Mouse (Mus musculus) ES-E14 (cell line): Measurements from ENCODE around the gene Mrtfb.

ENCODE experiments used
- HCFC1 ChIP-seq: IDR thresholded peaks from 2 replicates; pipeline ENCODE4 v1.6.1; 2012; ENCODE audit warnings: low read length, inconsistent platforms, borderline replicate concordance; ENCODE audit not compliant: insufficient read depth
- MAFK ChIP-seq: IDR thresholded peaks from 2 replicates; pipeline ENCODE4 v1.6.1; 2014; ENCODE audit warnings: mild to moderate bottlenecking, low read depth, low read length, inconsistent platforms; ENCODE audit not compliant: insufficient read depth
- ZC3H11A ChIP-seq: IDR thresholded peaks from 2 replicates; pipeline ENCODE4 v1.6.1; 2012; ENCODE audit warnings: low read depth, mild to moderate bottlenecking, inconsistent platforms, low read length, borderline replicate concordance
- ZNF384 ChIP-seq: IDR thresholded peaks from 2 replicates; pipeline ENCODE4 v1.6.1; 2012; ENCODE audit warnings: low read depth, low read length, inconsistent platforms

GRCm38 (mm10) chr16:13246855-13247254 lies 9.4 kb upstream of the Mrtfb start:
- TF ChIP-seq ZNF384 (no peak), MAFK (no peak), HCFC1 (no peak), ZC3H11A (no peak)
